Mouse (Mus musculus) MEL (cell line): Measurements from ENCODE around the gene Rpl18a. TPM values are rescaled to one million over a fixed set of nuclear protein-coding genes. Genes with fewer than 3 reads are reported as not detected.

Source experiments
- DNase-seq: peaks from one replicate; pipeline ENCODE4 v3.0.0; 2011; ENCODE audit warnings: low read depth, low spot score
- H3K27ac ChIP-seq: 2 replicates; pipeline ENCODE4 v1.5.1; 2012; ENCODE audit warnings: low read depth, mild to moderate bottlenecking, control low read depth, low read length, moderate library complexity; ENCODE audit not compliant: control insufficient read depth
- H3K27me3 ChIP-seq, 2 experiments: fragments of 150-350 bp in 1 of 2; sonication (generic) in 1 of 2; 2 replicates each; pipeline ENCODE4 v1.6.1; 2012; ENCODE audit warnings: low read length in 2 of 2, mild to moderate bottlenecking in 2 of 2, improper control_type of control experiment in 1 of 2, moderate library complexity in 1 of 2; ENCODE audit not compliant: insufficient read depth in 2 of 2, control insufficient read depth in 1 of 2
- H3K36me3 ChIP-seq, 2 experiments: 2 replicates each; pipeline ENCODE4 v1.6.1; 2012 to 2014; ENCODE audit warnings: low read length in 2 of 2, improper control_type of control experiment in 1 of 2, inconsistent platforms in 1 of 2, mild to moderate bottlenecking in 1 of 2; ENCODE audit not compliant: insufficient read depth in 2 of 2, control insufficient read depth in 1 of 2
- H3K4me1 ChIP-seq, 2 experiments: fragments of 150-350 bp in 1 of 2; sonication (generic) in 1 of 2; 2 replicates each; pipeline ENCODE4 v1.6.1; 2012; ENCODE audit warnings: low read length in 2 of 2, improper control_type of control experiment in 1 of 2, mild to moderate bottlenecking in 1 of 2; ENCODE audit not compliant: insufficient read depth in 2 of 2, control insufficient read depth in 1 of 2
- H3K4me3 ChIP-seq, 2 experiments: fragments of 150-350 bp in 1 of 2; sonication (generic) in 1 of 2; 2 replicates each; pipeline ENCODE4 v1.5.1; 2012; ENCODE audit warnings: low read depth in 2 of 2, low read length in 2 of 2, mild to moderate bottlenecking in 2 of 2, moderate library complexity in 2 of 2, control low read depth in 1 of 2, improper control_type of control experiment in 1 of 2; ENCODE audit not compliant: control insufficient read depth in 1 of 2, insufficient read depth in 1 of 2
- H3K79me2 ChIP-seq: 2 replicates; pipeline ENCODE4 v1.6.1; 2012; ENCODE audit warnings: mild to moderate bottlenecking, low read length, moderate library complexity; ENCODE audit not compliant: control insufficient read depth, poor library complexity, insufficient read depth
- H3K9ac ChIP-seq: 2 replicates; pipeline ENCODE4 v1.6.1; 2012; ENCODE audit warnings: low read depth, mild to moderate bottlenecking, control low read depth, low read length, moderate library complexity; ENCODE audit not compliant: control insufficient read depth, poor library complexity, severe bottlenecking
- H3K9me3 ChIP-seq: fragments of 150-350 bp; sonication (generic); replicated peaks from 2 replicates; pipeline ENCODE4 v1.6.1; 2012; ENCODE audit warnings: mild to moderate bottlenecking, low read length, improper control_type of control experiment, moderate library complexity; ENCODE audit not compliant: insufficient read depth
- CHD1 ChIP-seq: IDR thresholded peaks from 2 replicates; pipeline ENCODE4 v1.6.1; 2012; ENCODE audit warnings: low read depth, mild to moderate bottlenecking, inconsistent platforms, low read length, improper control_type of control experiment
- ELF1 ChIP-seq: IDR thresholded peaks from 2 replicates; pipeline ENCODE4 v1.6.1; 2014; ENCODE audit warnings: low read depth, mild to moderate bottlenecking, inconsistent platforms, low read length, improper control_type of control experiment, moderate library complexity
- ETS1 ChIP-seq: IDR thresholded peaks from 2 replicates; pipeline ENCODE4 v1.6.1; 2012; ENCODE audit warnings: low read depth, mild to moderate bottlenecking, inconsistent platforms, low read length, improper control_type of control experiment, moderate library complexity
- GABPA ChIP-seq: IDR thresholded peaks from 2 replicates; pipeline ENCODE4 v1.6.1; 2012; ENCODE audit warnings: low read depth, mild to moderate bottlenecking, inconsistent platforms, low read length, improper control_type of control experiment, moderate library complexity
- GATA1 ChIP-seq: IDR thresholded peaks from 2 replicates; pipeline ENCODE4 v1.6.1; 2011; ENCODE audit warnings: low read depth, low read length, improper control_type of control experiment
- MAFK ChIP-seq: IDR thresholded peaks from 2 replicates; pipeline ENCODE4 v1.6.1; 2011; ENCODE audit warnings: low read depth, mild to moderate bottlenecking, low read length, improper control_type of control experiment, borderline replicate concordance
- MAX ChIP-seq: IDR thresholded peaks from 2 replicates; pipeline ENCODE4 v1.6.1; 2011; ENCODE audit warnings: low read length, improper control_type of control experiment
- MAZ ChIP-seq: IDR thresholded peaks from 2 replicates; pipeline ENCODE4 v1.6.1; 2012; ENCODE audit warnings: low read depth, mild to moderate bottlenecking, inconsistent platforms, low read length, improper control_type of control experiment
- MXI1 ChIP-seq: IDR thresholded peaks from 2 replicates; pipeline ENCODE4 v1.6.1; 2011; ENCODE audit warnings: mild to moderate bottlenecking, low read depth, low read length, improper control_type of control experiment
- NRF1 ChIP-seq: IDR thresholded peaks from 2 replicates; pipeline ENCODE4 v1.6.1; 2014; ENCODE audit warnings: low read depth, mild to moderate bottlenecking, inconsistent platforms, low read length, improper control_type of control experiment, moderate library complexity; ENCODE audit not compliant: poor library complexity, insufficient read depth, severe bottlenecking
- POLR2AphosphoS2 ChIP-seq: IDR thresholded peaks from 2 replicates; pipeline ENCODE4 v1.6.1; 2011; ENCODE audit warnings: low read length, improper control_type of control experiment
- RAD21 ChIP-seq: IDR thresholded peaks from 2 replicates; pipeline ENCODE4 v1.6.1; 2011; ENCODE audit warnings: mild to moderate bottlenecking, low read depth, low read length, improper control_type of control experiment
- SIN3A ChIP-seq: IDR thresholded peaks from 2 replicates; pipeline ENCODE4 v1.6.1; 2012; ENCODE audit warnings: low read length, improper control_type of control experiment, inconsistent platforms
- SMC3 ChIP-seq: IDR thresholded peaks from 2 replicates; pipeline ENCODE4 v1.6.1; 2011; ENCODE audit warnings: low read depth, low read length, improper control_type of control experiment
- TAL1 ChIP-seq: IDR thresholded peaks from 2 replicates; pipeline ENCODE4 v1.6.1; 2012; ENCODE audit warnings: mild to moderate bottlenecking, inconsistent platforms, low read length, moderate library complexity, mixed read lengths
- USF2 ChIP-seq, 2 experiments: IDR thresholded peaks; 2 replicates each; pipeline ENCODE4 v1.6.1; 2011 to 2012; ENCODE audit warnings: improper control_type of control experiment in 2 of 2, low read length in 2 of 2, borderline replicate concordance in 1 of 2, inconsistent platforms in 1 of 2, low read depth in 1 of 2, mild to moderate bottlenecking in 1 of 2; ENCODE audit not compliant: insufficient read depth in 1 of 2
- ZKSCAN1 ChIP-seq: IDR thresholded peaks from 2 replicates; pipeline ENCODE4 v1.6.1; 2012; ENCODE audit warnings: low read depth, mild to moderate bottlenecking, inconsistent platforms, low read length, improper control_type of control experiment, moderate library complexity
- polyA plus RNA-seq, 2 experiments: library from polyadenylated mRNA; stranded (reverse) in 1 of 2; unstranded in 1 of 2; fragments of >175 nt in 1 of 2; fragments of >200 nt in 1 of 2; gene quantifications; 2 replicates each; pipeline versions ENCODE4 v1.2.1 to v1.2.4; 2012; ENCODE audit warnings: low replicate concordance in 2 of 2, low read depth in 1 of 2; ENCODE audit not compliant: insufficient read length in 2 of 2, insufficient read depth in 1 of 2, missing spikeins in 1 of 2
- total RNA-seq: library from RNA; depleted of rRNA; stranded (reverse); fragments of 300-350 nt; gene quantifications from 2 replicates; pipeline ENCODE4 v1.2.3, GENCODE M21; 2012

The Rpl18a gene
- total and polyA plus RNA-seq, 3 experiments: 5,399 to 5,671 TPM; not detected in 1

GRCm38 (mm10) chr8:70928778-70929322, 31.6 kb upstream of the Rpl18a start:
- H3K4me3 ChIP-seq: no peak overlapping the region
- no peak for TF ChIP-seq NRF1
- no peak for TF ChIP-seq USF2 (IDR thresholded peaks at IDR 0.05; ENCODE audit: borderline replicate concordance in 1 of 2, insufficient read depth in 1 of 2, low read depth in 1 of 2, low read length in 2 of 2)
- 0 out of 2 replicates have a peak, but pooled peaks have one; percentile 15 for TF ChIP-seq ETS1
- peak; percentile 51; the same call in 1 of the 2 replicates for TF ChIP-seq MAFK
- no peak for TF ChIP-seq SMC3
- 0 out of 2 replicates have a peak, but pooled peaks have one; percentile 25 for TF ChIP-seq MXI1
- no peak for TF ChIP-seq GATA1
- no peak for TF ChIP-seq ELF1
- no peak overlapping the region for H3K27ac ChIP-seq
- no peaks in the 10 kb centered on the region for H3K9me3 ChIP-seq
- peaks cover 0 to 2% of the 10 kb centered on the region in 2 experiments; a peak in 1 of 4 replicates for H3K36me3 ChIP-seq
- peaks cover 6 to 7% of the 10 kb centered on the region in 2 experiments for H3K4me1 ChIP-seq
- H3K79me2 ChIP-seq: no peaks in the 10 kb centered on the region
- peak; percentile 42 for DNase-seq
- no peak overlapping the region for H3K9ac ChIP-seq
- no peaks in the 10 kb centered on the region for H3K27me3 ChIP-seq

DNA sequence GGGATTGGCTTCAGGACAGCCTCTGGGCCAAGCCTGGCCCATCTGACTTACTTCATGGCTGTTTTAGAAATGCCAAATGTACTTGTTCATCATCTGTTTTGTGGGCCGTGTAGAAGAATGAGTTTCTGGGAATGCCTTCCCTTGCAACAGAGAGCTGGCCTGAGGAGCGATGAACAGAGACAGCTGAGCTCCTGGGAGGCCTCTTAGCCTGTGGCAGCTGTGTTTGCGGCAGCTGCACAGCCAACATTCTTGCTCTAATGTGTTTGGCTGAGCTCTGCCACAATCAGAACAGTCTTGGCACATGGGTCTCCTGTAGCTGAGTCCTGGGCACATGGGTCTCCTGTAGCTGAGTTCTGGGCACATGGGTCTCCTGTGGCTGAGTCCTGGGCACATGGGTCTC, 30.9 kb upstream of the Rpl18a start:
- H3K79me2 ChIP-seq: no peaks in the 10 kb centered on the region
- no peak overlapping the region for H3K9ac ChIP-seq
- peaks cover 6 to 7% of the 10 kb centered on the region in 2 experiments for H3K4me1 ChIP-seq
- DNase-seq: no peak
- no peak for TF ChIP-seq RAD21
- TF ChIP-seq POLR2AphosphoS2: no peak
- no peak for TF ChIP-seq TAL1
- TF ChIP-seq CHD1: no peak
- no peak for TF ChIP-seq MAZ
- TF ChIP-seq GABPA: no peak
- no peak for TF ChIP-seq MAX
- no peak for TF ChIP-seq ZKSCAN1
- no peak for TF ChIP-seq SIN3A
- H3K9me3 ChIP-seq: no peaks in the 10 kb centered on the region
- no peak overlapping the region for H3K4me3 ChIP-seq
- peaks cover 0 to 2% of the 10 kb centered on the region in 2 experiments; a peak in 1 of 4 replicates for H3K36me3 ChIP-seq
- no peak overlapping the region for H3K27ac ChIP-seq
- no peaks in the 10 kb centered on the region for H3K27me3 ChIP-seq
